ENCODE assay signal across 8 mouse cellular contexts in the genomic region with DNA sequence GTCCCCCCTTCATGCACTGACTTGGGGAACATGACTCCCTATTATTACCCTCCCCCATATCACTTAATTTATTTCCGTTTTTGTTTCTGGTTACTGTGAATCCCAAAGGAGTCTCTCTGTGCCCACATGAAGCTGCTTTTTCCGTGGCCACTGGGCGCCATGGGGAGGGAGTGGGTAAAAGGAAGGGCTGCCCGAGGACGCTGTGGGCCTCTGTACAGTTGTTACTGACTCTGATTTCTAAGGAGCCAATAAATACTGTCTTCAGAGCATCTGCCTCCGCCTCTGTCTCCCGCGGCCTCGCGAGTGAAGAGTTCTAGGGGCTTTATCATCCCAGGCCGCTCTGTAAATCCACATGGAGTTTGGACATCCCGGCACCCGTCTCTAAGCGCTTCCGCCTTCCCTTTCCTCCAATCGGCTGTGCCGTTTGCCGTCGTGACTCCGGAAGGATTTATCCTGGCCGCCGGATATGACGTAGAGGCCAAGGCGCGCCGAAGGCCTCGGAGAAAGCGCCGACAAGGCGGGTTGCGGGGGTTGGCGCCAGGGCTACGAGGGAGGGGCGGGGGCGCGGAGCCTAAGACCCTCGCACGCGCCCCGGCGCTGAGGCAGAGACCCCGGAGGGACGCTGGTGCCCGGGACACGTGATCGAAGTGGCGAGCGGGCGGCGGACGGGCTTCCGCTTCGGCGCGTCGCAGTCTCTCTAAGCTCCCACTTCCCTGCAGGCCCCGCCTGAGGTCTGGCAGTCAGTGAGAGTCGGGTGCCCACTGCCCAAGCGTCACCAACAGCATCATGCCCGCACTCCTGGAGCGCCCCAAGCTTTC. TPM values are rescaled to one million over a fixed set of nuclear protein-coding genes. Genes with fewer than 3 reads are reported as not detected.
DNase-seq lines count a peak whose midpoint lies in the region; ATAC-seq lines count a peak whose summit lies in the region.

Gps2 (plus strand) TSS at position 335 of the 818 bp plus-strand sequence.

- peak within 1 kb of the TSS; percentile 94 for H3K4me2 ChIP-seq in intestine, embryonic 16.5 days (ENCODE audit: low read depth, low read length)

- H3K4me1 ChIP-seq in intestine, embryonic 16.5 days (ENCODE audit: control insufficient read depth, insufficient read depth, low read length): peaks cover 24% of the 10 kb centered on the region

- H3K9me3 ChIP-seq in intestine, embryonic 16.5 days (ENCODE audit: control insufficient read depth, low read length): no peaks in the 10 kb centered on the region

- no peaks in the 10 kb centered on the region for H3K27me3 ChIP-seq in intestine, embryonic 16.5 days (replicated peaks; ENCODE audit: control insufficient read depth, insufficient read depth, low read length)

- DNase-seq in adrenal gland, postnatal 10 days: peak; percentile 95
- peak; percentile 93 for DNase-seq in embryo, embryonic 9.5 days (ENCODE audit: extremely low spot score)
- DNase-seq in gastrocnemius, postnatal 4 days (ENCODE audit: low spot score in 2 of 2): peak; percentile 76 to 92
- peak; percentile 94 to 96 for DNase-seq in left cerebral cortex, postnatal 25 days (ENCODE audit: low spot score in 2 of 2)
- peak; percentile 96 for DNase-seq in mesoderm, embryonic 11.5 days (ENCODE audit: low read depth, low spot score)
- DNase-seq in right cerebral cortex, postnatal 36 days (ENCODE audit: low spot score in 2 of 2): peak; percentile 90 to 92
- peak; percentile 88 to 92 for DNase-seq in urinary bladder, postnatal 4 days (ENCODE audit: low spot score in 2 of 2)

- peak within 1 kb of the TSS; percentile 79 for H3K4me3 ChIP-seq in intestine, embryonic 16.5 days (ENCODE audit: low read length)

- intact Hi-C loops in left cerebral cortex, postnatal 25 days (cut with DNase I): no loop called here

- peak within 1 kb of the TSS; percentile 91 for H3K9ac ChIP-seq in intestine, embryonic 16.5 days (ENCODE audit: low read depth, low read length)

- WGBS in intestine, embryonic 16.5 days: 2% methylated on average over 61 of the region's 61 CpGs

- H3K27ac ChIP-seq in intestine, embryonic 16.5 days (ENCODE audit: low read length): peak within 1 kb of the TSS; percentile 84

- peaks cover 44% of the 10 kb centered on the region for H3K36me3 ChIP-seq in intestine, embryonic 16.5 days (ENCODE audit: control insufficient read depth, insufficient read depth, low read length)

- peak; percentile 88 for ATAC-seq in intestine, embryonic 16.5 days

RNA-seq across cellular contexts. Expression of gene Gps2, which starts in this region (rescaled TPM):
- total RNA-seq in adrenal gland, postnatal 10 days (2021): 10 to 100 TPM; 42.3 to 43.1 TPM
- 10 to 100 TPM; 35.9 to 44.5 TPM for total RNA-seq in gastrocnemius, postnatal 4 days (2021)
- 60.0 and 63.8 TPM in 2 replicates for polyA plus RNA-seq in intestine, embryonic 16.5 days (2015; fragmentation: Nextera tagmentation; extraction: Ambion mirVana)
- total RNA-seq in left cerebral cortex, postnatal 25 days (2021): 10 to 100 TPM; 26.9 to 33.2 TPM

Comparison
In these comparisons a context has a peak if more than half of its experiments do, and no peak if none do; other contexts are left out.
1. Peak in every context shown above with its lines: DNase-seq, ATAC-seq, H3K4me3 ChIP-seq and H3K27ac ChIP-seq.